Mouse (Mus musculus) liver, postnatal 0 days (tissue): ENCODE data around the gene Spaca6.

ENCODE experiments used
- CTCF ChIP-seq: sonication (generic); IDR thresholded peaks from 2 replicates; pipeline ENCODE4 v1.5.1; 2016; ENCODE audit warnings: antibody characterized with exemption, low read depth
- EP300 ChIP-seq: IDR thresholded peaks from 2 replicates; pipeline ENCODE4 v1.6.1; 2016; ENCODE audit warnings: antibody characterized with exemption, low read depth, mild to moderate bottlenecking

- no peak for TF ChIP-seq CTCF
- TF ChIP-seq EP300 = no peak
Observed at GRCm38 (mm10) chr17:17882672-17883071, 55.7 kb downstream of the Spaca6 start.
